Comparison of ENCODE assay signal across 10 mouse cellular contexts in the genomic region with DNA sequence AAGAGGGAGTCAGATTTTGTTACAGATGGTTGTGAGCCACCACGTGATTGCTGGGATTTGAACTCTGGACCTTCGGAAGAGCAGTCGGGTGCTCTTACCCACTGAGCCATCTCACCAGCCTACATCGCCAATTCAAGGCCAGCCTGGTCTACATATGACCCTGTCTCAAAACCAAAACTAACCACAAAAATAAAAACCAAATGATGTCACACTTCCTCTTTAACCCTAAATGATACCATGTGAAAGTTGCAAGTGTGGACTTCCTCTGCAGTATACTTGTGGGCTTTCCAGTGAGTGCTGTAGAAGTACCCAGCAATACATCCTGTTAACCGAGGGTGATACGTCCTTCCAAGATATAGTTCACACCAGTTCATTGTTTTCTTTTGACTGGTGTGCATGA. TPM values are rescaled to one million over a fixed set of nuclear protein-coding genes. Genes with fewer than 3 reads are reported as not detected.
A peak's percentile ranks its signal among the peaks of the same experiment; 100 is the strongest.
DNase-seq lines count a peak whose midpoint lies in the region; ATAC-seq lines count a peak whose summit lies in the region.
"Had no signal": no experiment of that assay in that cellular context is flagged by ENCODE, and none has a peak within 500 bp of the region (broad histone marks: within the 10 kb centered on the region; RNA-seq: fewer than 3 reads in every experiment).

No protein-coding gene starts in this region.

- no peak overlapping the region for H3K4me2 ChIP-seq in midbrain, embryonic 13.5 days (replicated peaks)

- peak overlapping the region; percentile 39 for H3K27ac ChIP-seq in macrophage
- no peak overlapping the region for H3K27ac ChIP-seq in midbrain, embryonic 13.5 days

- no peak for ATAC-seq in midbrain, embryonic 13.5 days
- ATAC-seq: intestine, embryonic 16.5 days had no signal

- no peak overlapping the region for H3K4me3 ChIP-seq in macrophage (ENCODE audit: inconsistent target)
- no peak overlapping the region for H3K4me3 ChIP-seq in midbrain, embryonic 13.5 days (replicated peaks)

- no peaks in the 10 kb centered on the region for H3K79me2 ChIP-seq in macrophage (ENCODE audit: inconsistent target)

- H3K9ac ChIP-seq in midbrain, embryonic 13.5 days (replicated peaks) = no peak overlapping the region

- H3K36me3 ChIP-seq in macrophage (ENCODE audit: inconsistent target) = no peaks in the 10 kb centered on the region
- no peaks in the 10 kb centered on the region for H3K36me3 ChIP-seq in midbrain, embryonic 13.5 days

- no peaks in the 10 kb centered on the region for H3K27me3 ChIP-seq in midbrain, embryonic 13.5 days

- 23% methylated on average over 6 of the region's 6 CpGs for WGBS in macrophage (ENCODE audit: missing documents)
- WGBS in midbrain, embryonic 13.5 days = 93% methylated on average over 6 of the region's 6 CpGs

- H3K9me3 ChIP-seq in midbrain, embryonic 13.5 days = no peaks in the 10 kb centered on the region

- no peaks in the 10 kb centered on the region for H3K4me1 ChIP-seq in midbrain, embryonic 13.5 days (replicated peaks)

- DNase-seq in heart, adult 11 months = peak; percentile 80
- DNase-seq in heart, postnatal 4 days = no peak
- peak; percentile 96 for DNase-seq in 416B (ENCODE audit: low read depth)
- DNase-seq in T-cell, adult 2 months (ENCODE audit: low spot score) = peak; percentile 62
- no peak for DNase-seq in ovary, adult 18-20 months (ENCODE audit: low spot score)
- DNase-seq in adrenal gland, adult 8-10 months = no peak
- DNase-seq: lung, postnatal 4 days had no signal

RNA-seq across cellular contexts. Expression of a gene that starts 34.9 kb away (rescaled TPM):
- total RNA-seq in heart, postnatal 4 days (2021) = 10 to 100 TPM; 62.0 to 67.9 TPM
- total RNA-seq in macrophage (2018; cell fraction: chromatin; rRNA removed) = 10 to 100 TPM; 12.3 to 63.5 (median 26.3) TPM
- total RNA-seq in macrophage (2018; cell fraction: cytosol; rRNA removed) = 10 to 100 TPM; 27.8 to 71.7 (median 42.0) TPM
- 10 to 100 TPM; 14.1 to 58.1 (median 22.3) TPM for total RNA-seq in macrophage (2018; cell fraction: nucleus; rRNA removed)
- 53.1 to 78.6 TPM (median 54.7 TPM) in 3 replicates for polyA plus RNA-seq in macrophage (2018)
- total RNA-seq in adrenal gland, adult 8-10 months (2022) = 10 to 100 TPM; 52.7 to 73.4 (median 60.4) TPM
- polyA plus RNA-seq in midbrain, embryonic 13.5 days (2015; fragmentation: Nextera tagmentation; extraction: Ambion mirVana) = 247 and 261 TPM in 2 replicates

Comparison
In these comparisons a context has a peak if more than half of its experiments do, and no peak if none do; other contexts are left out.
1. DNase-seq: peak in heart, adult 11 months (single experiment), 416B (single experiment) and T-cell, adult 2 months (single experiment); none in heart, postnatal 4 days (single experiment), ovary, adult 18-20 months (single experiment) and adrenal gland, adult 8-10 months (single experiment).